Mouse (Mus musculus): ENCODE data around the gene Dst.

DNA sequence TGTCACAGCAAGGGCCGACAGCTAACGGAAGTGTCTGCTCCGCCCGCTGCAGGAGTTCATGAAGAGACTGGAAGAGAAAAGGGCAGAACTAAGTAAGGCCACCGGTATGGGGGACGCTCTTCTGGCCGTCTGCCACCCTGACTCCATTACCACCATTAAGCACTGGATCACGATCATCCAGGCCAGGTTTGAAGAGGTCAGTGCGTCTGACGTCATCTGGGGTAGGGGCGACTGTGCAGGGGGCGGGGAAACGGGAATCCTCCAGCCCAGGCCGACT, 381.4 kb downstream of the Dst start:
- TF ChIP-seq CTCF (IDR thresholded peaks at IDR 0.05) (no peak), POLR2A (IDR thresholded peaks at IDR 0.05; ENCODE audit: insufficient read depth, low read depth, low read length) (no peak), EP300 (IDR thresholded peaks at IDR 0.05; ENCODE audit: insufficient read depth, low read depth, low read length) (no peak)
